Mouse (Mus musculus): ENCODE measurements around the gene Ddx39. TPM values are rescaled to one million over a fixed set of nuclear protein-coding genes. Genes with fewer than 3 reads are reported as not detected.

Gene Ddx39
- 100 to 1,000 TPM; 166 to 196 TPM for polyA plus RNA-seq (2017; shearing (Covaris generic))

GRCm38 (mm10) chr8:83715031-83715690 lies at the start of gene Ddx39:
TSS of gene Ddx39 (plus strand) at chr8:83715177.

GRCm38 (mm10) chr8:83665969-83666865 lies 48.8 kb upstream of the Ddx39 start, which contains the start of gene Ptger1:
TSS of gene Ptger1 (plus strand) at chr8:83666678.

GRCm38 (mm10) chr8:83698661-83699453 lies 16.1 kb upstream of the Ddx39 start, which contains the start of gene Pkn1:
TSS of gene Pkn1 (minus strand) at chr8:83699179.

GRCm38 (mm10) chr8:83740976-83741741 lies 26.2 kb downstream of the Ddx39 start, which contains the start of gene Adgre5:
TSS of gene Adgre5 (minus strand) at chr8:83741326.

Other genes with a start within 250 kb of the Ddx39 start
- 1 to 10 TPM in 1 of 2 experiments, under 1 TPM in 1; 0.11 to 2.4 TPM for gene Olfr370, start 179.4 kb upstream of the Ddx39 start, polyA plus RNA-seq (2017; shearing (Covaris generic))
- 100 to 1,000 TPM; 224 to 230 TPM for gene Ndufb7, start 148.5 kb upstream of the Ddx39 start, polyA plus RNA-seq (2017; shearing (Covaris generic))
- gene Tecr, start 107.2 kb upstream of the Ddx39 start, polyA plus RNA-seq (2017; shearing (Covaris generic)): 100 to 1,000 TPM; 401 to 437 TPM
- gene Dnajb1, start 107.0 kb upstream of the Ddx39 start, polyA plus RNA-seq (2017; shearing (Covaris generic)): 100 to 1,000 TPM; 129 to 258 TPM
- gene Gipc1, start 62.5 kb upstream of the Ddx39 start, polyA plus RNA-seq (2017; shearing (Covaris generic)): 10 to 100 TPM; 46.8 to 65.2 TPM
- gene Ptger1, start 48.5 kb upstream of the Ddx39 start, polyA plus RNA-seq (2017; shearing (Covaris generic)): 1 to 10 TPM; 2.8 to 4.2 TPM
- 100 to 1,000 TPM; 161 to 188 TPM for gene Pkn1, start 16.0 kb upstream of the Ddx39 start, polyA plus RNA-seq (2017; shearing (Covaris generic))
- 100 to 1,000 TPM; 424 to 617 TPM for gene Adgre5, start 26.1 kb downstream of the Ddx39 start, polyA plus RNA-seq (2017; shearing (Covaris generic))
- gene Adgrl1, start 184.9 kb downstream of the Ddx39 start, polyA plus RNA-seq (2017; shearing (Covaris generic)): 1 to 10 TPM; 6.8 to 8.2 TPM
- under 1 TPM; 0.31 to 0.41 TPM for gene Gm10644, start 240.0 kb downstream of the Ddx39 start, polyA plus RNA-seq (2017; shearing (Covaris generic))
- gene Asf1b, start 240.3 kb downstream of the Ddx39 start, polyA plus RNA-seq (2017; shearing (Covaris generic)): 10 to 100 TPM; 15.0 to 20.4 TPM